Mouse (Mus musculus) spleen, adult 2 months (tissue): ENCODE results near the gene Hrk.

ENCODE experiments used
- CTCF ChIP-seq: fragments of 200-500 bp; IDR thresholded peaks from 2 replicates; pipeline ENCODE4 v1.5.1; 2011; ENCODE audit warnings: mild to moderate bottlenecking, inconsistent platforms; ENCODE audit not compliant: insufficient read depth, insufficient read length, insufficient replicate concordance; ENCODE audit errors: extremely low read depth
- POLR2A ChIP-seq: fragments of 200-500 bp; IDR thresholded peaks from 2 replicates; pipeline ENCODE4 v1.6.1; 2011; ENCODE audit warnings: low read depth, low read length, inconsistent platforms

DNA sequence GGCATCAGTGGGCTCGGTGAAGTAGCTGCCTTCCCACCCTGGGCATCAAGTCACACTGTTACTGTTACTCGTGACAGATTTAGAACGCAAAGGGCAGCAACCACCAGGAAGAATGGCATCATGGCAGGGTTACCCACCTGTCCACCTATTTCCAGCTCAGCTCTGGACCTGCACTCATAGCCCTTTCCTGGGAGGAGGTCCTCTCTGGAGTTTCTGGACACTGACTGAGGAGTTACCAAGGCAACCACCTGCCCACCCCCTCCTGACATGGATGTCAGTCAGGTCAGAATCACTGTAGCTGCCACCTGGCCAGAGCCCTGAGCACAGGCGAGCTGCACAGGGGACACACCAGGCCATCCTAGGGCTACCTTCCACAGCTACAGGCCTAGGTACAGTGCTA, 37.8 kb upstream of the Hrk start:
- TF ChIP-seq CTCF (no peak), POLR2A (no peak)
